Mouse (Mus musculus) retina, adult 2 months (tissue): ENCODE results near the gene Pias3.
"Not testable (repeated sequence)": the region's sequence is repeated elsewhere in the genome, so short reads cannot be mapped to it uniquely, and the experiment has no call there.

Experiments used
- DNase-seq: peaks from one replicate; pipeline ENCODE4 v3.0.0-alpha.2; 2012; ENCODE audit warnings: low read depth, low spot score

Gene Pias3

DNA sequence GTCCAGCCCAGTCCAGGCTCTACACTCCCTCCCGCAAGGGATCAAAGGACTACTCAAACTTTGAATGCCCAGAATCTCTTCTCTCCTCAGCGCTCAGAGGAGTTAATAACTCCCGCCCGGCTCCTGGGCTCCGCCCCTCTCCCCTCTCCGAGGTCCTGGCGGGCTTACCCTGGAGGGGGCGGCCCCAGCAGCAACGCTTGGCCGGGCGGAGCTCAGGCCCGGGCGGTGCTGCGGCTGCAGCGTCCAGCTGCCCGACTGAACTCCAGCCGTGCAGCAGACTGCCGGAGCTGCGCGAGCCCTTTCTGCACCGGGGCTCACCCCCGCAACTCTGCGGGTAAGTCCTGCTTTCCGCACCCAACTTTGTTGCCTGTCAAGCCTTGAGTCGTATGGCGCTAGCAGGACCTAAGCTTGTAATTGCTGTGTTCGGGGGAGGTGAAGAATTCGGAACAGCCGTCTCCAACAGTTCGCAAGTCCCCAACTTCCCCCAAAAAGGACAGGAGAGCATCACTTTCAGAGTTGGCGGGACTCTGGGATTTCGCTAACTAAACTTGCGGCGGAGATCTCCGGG, at the start of gene Pias3:
TSS of gene Pias3 (plus strand) at position 187 of the 568 bp plus-strand sequence.
- DNase-seq = peak; percentile 50

- no peak for DNase-seq
Measured at GRCm38 (mm10) chr3:96647365-96647764, 48.8 kb upstream of the Pias3 start.

- no peak for DNase-seq
Measured at GRCm38 (mm10) chr3:96660901-96661300, 35.3 kb upstream of the Pias3 start.

- DNase-seq = no peak
Measured at GRCm38 (mm10) chr3:96662731-96663316, 33.4 kb upstream of the Pias3 start.

- no peak for DNase-seq
Measured at GRCm38 (mm10) chr3:96663432-96664239, 32.5 kb upstream of the Pias3 start.

DNA sequence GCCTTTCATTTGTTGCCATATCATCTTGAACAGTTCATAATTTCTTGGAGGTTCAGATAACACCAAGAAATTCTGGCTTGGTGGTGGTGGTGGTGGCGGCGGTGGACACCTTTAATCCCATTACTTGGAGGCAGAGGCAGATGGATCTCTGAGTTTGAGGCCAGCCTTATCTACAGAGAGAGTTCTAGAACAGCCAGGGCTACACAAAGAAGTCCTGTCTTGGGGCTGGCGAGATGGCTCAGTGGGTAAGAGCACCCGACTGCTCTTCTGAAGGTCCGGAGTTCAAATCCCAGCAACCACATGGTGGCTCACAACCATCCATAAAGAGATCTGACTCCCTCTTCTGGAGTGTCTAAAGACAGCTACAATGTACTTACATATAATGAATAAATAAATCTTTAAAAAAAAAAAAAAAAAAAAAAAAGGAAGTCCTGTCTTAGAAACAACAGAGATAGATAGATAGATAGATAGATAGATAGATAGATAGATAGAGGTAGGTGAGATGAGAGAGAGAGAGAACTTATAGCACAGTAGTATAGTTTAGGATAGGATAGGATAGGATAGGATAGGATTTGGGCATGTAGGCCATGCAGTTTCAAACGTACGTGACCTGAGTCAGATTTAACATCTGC, 30.3 kb upstream of the Pias3 start:
- not testable (repeated sequence) for DNase-seq

GRCm38 (mm10) chr3:96666916-96667315, 29.3 kb upstream of the Pias3 start:
- no peak for DNase-seq

DNA sequence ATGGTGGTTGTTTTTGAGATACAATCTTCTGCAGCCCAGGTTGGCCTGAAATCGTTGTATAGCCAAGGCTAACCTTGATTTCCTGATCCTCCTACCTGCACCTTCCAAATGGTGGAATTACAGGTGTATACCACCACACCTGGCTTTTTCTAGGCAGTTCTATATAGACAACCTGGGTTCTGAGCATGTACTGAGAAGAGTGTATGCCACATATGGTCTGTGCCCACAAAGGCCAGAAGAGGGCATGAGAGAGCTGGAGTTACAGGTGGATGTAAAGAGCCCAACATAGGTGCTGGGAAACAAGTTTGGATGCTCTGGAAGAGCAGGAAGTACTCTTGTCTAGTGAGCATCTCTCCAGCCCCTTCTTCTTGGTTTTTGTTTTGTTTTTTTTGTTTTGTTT, 28.9 kb upstream of the Pias3 start:
- no peak for DNase-seq

DNA sequence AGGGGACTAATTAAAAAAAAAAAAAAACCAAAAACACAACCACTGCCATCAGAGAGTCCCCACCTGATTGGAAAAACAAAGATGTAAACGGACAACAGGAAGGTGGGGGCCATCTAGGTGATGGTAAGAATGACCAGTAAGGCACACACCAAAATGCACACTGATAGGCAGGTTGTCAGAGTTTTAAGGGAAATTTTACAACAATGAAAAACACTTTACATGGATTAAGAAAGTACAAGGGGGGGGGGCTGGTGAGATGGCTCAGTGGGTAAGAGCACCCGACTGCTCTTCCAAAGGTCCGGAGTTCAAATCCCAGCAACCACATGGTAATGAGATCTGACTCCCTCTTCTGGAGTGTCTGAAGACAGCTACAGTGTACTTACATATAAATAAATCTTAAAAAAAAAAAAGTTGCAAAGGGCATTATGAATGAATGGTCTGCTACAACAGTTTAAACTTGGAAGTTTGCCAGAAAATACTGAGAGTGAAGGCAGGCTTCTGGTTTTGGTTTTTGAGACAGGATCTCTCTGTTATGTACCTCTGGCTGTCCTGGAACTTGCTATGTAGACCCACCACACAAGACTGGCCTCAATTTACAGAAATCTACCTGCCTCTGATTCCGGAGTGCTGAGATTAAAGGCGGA, 27.6 kb upstream of the Pias3 start:
- DNase-seq = no peak

DNA sequence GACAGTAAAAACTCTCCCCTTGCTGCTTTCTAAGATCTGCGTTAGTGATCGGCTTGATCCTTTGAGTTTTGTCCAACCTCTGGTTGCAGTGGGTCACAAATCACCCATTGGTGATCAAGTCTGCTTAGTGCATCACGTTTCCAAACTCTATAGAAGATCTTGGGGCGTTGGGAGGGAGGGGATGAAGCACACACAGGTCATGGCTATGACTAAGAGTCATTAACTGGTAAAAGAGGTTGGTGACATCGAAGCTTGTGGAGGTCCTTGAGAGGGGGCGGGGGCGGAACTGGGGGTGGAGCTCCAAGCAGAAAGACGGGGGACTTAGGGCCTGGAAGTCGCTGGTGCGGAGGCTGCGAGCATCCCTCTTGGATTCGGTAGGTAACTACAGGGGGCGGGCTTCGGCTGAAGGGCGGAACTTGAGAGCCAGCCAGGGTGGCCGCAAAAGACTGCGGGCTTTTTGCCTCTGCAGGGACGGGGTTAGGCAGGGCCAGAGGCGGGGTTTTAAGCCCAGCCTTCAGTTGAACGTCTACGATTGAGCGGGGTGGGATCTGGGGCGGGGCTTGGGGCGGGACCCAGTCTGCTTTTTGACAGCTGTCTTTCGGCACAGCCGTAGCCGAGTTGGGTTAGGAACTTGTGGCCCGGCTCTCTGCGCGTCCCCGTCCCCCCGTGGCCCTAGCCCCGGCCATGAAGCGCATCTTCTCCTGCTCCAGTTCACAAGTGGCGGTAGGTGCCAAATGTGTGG, 26.3 kb upstream of the Pias3 start, which contains the start of gene Ankrd35:
TSS of gene Ankrd35 (plus strand) at position 405 of the 742 bp plus-strand sequence.
- DNase-seq = no peak

DNA sequence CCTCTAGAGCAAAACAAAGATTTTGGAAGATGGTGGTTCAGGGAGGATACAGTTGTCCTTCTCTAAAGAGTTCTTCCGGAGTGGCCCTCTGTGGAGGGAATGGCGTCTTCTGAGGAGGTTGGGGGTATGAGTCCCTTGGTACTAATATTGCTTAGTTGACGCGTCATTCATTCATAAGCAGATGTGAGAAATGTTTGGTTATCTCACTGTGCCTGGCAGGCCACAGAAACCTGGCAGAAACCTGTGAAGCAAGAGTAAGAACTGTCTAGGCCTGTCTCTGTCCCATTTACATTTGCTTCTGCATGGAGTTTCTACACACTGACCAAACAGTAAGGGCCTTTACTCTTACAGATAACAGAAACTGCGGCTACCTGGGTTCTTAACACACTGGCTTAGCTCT, 24.7 kb upstream of the Pias3 start:
- DNase-seq = no peak

GRCm38 (mm10) chr3:96673514-96673913, 22.7 kb upstream of the Pias3 start:
- no peak for DNase-seq

DNA sequence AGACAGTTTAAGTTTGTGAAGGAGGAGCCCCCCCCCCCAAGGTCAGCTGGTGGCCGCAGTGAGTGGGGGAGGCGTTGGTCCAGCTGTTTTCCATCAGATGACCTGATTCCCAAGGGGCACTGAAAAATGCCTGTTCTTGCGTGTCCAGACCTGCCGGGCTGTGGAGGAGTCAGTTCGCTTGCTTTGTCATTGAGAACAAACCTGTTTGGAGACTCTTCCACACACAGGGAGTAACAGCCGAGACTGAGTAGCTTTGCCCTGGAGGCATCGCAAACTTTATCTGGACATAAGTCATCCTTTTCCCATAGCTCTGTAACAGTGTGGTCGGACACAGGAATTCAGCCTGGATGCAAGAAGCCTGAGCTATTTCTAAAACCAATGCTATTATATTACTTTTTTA, 21.7 kb upstream of the Pias3 start:
- no peak for DNase-seq

GRCm38 (mm10) chr3:96675171-96675570, 21.0 kb upstream of the Pias3 start:
- no peak for DNase-seq

DNA sequence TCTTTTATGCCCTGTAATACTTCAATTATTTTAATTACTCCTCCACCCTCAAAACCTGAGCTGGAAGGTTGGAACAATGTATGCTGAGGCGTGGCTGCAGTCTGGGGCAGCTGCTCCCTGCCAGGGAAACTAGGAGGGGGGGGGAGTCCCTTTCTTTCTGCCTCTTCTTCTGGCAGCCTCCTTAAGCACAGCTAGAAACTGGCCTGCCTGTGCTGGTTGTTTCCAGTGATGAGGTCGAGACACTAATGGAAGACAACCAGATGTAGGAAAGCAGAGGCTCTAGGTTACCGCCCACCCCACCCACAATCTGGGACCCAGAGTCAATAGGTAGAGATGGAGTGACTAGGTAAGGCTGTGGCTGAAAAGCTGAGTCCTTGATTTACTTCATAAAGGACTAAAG, 20.5 kb upstream of the Pias3 start:
- DNase-seq = no peak

- DNase-seq = no peak
Measured at GRCm38 (mm10) chr3:96678456-96678855, 17.7 kb upstream of the Pias3 start.

- no peak for DNase-seq
Measured at GRCm38 (mm10) chr3:96679159-96679674, 17.0 kb upstream of the Pias3 start.

GRCm38 (mm10) chr3:96680269-96680956, 15.8 kb upstream of the Pias3 start:
- DNase-seq = no peak

DNA sequence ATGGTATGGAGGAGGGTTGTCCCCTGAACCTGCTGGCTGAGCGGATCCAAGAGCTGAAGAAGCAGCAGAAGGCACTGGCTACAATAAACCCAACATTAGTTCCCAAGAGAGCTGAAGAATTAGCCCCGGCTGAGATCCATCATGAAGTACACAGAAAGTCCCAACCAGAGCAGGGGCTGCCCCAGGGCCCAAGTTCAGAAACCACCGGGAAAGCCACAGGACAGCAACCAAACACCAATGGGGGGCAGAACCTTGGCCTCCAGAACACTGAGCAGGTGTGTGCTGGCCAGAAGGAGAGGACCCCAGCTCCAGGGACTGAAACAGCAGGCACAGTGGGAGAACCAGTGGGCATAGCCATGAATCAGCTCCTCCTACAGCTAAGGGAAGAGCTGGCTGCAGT, 12.7 kb upstream of the Pias3 start:
- no peak for DNase-seq

DNA sequence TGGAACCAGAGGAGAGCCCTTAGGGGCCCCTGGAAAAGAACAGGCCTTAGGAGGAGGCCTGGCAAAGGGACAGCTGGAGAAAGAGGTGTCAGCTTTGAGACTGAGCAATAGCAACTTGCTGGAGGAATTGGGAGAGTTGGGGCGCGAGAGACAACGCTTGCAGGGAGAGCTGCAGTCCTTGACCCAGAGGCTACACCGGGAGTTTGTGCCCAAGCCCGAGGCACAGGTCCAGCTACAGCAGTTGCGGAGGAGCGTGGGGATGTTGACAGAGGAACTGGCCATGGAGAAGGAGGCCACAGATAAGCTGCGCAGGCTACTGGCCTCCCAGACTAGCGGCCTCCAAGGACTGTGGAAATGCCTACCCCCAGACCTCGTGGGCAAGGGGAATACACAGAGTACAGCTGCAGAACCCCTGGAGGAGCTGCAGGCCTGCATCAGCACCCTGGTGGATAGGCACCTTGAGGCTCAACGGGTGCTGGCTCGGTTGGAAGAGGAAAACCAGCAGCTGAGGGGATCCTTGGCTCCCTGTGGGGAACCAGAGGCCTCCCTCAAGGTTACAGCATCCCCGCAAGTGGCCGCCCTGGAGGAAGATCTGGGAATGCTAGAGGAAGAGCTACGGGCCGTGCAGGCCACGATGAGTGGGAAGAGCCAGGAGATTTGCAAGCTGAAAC, 11.9 kb upstream of the Pias3 start:
- no peak for DNase-seq
